Mouse (Mus musculus) cortical plate, adult 2 months (tissue): ENCODE data around the gene Olfr984.

Experiments used
- CTCF ChIP-seq: fragments of 200-500 bp; IDR thresholded peaks from 2 replicates; pipeline ENCODE4 v1.5.1; 2011; ENCODE audit warnings: mild to moderate bottlenecking, control low read depth, low read length; ENCODE audit not compliant: insufficient read depth; ENCODE audit errors: extremely low read depth
- POLR2A ChIP-seq: fragments of 200-500 bp; IDR thresholded peaks from 2 replicates; pipeline ENCODE4 v1.6.1; 2011; ENCODE audit warnings: mild to moderate bottlenecking, low read length, control low read depth; ENCODE audit not compliant: insufficient read depth; ENCODE audit errors: extremely low read depth

- no peak for TF ChIP-seq CTCF
- no peak for TF ChIP-seq POLR2A
Measured at GRCm38 (mm10) chr9:40130084-40130483, 16.1 kb upstream of the Olfr984 start, which contains the start of gene Olfr985.
